Comparison of ENCODE assay signal across 28 mouse cellular contexts in genomic region chr15:12718819-12719218, GRCm38 (mm10). TPM values are rescaled to one million over a fixed set of nuclear protein-coding genes. Genes with fewer than 3 reads are reported as not detected.
DNase-seq lines count a peak whose midpoint lies in the region; ATAC-seq and TF ChIP-seq lines count a peak whose summit lies in the region.
"Had no signal": no experiment of that assay in that cellular context is flagged by ENCODE, and none has a peak within 500 bp of the region (broad histone marks: within the 10 kb centered on the region; RNA-seq: fewer than 3 reads in every experiment).

No protein-coding gene starts in this region.

- DNase-seq in kidney, postnatal 25 days, result no peak
- DNase-seq in kidney, postnatal 0 days (ENCODE audit: low spot score), result peak; percentile 32
- no peak for DNase-seq in kidney, adult 2 months
- DNase-seq in midbrain, embryonic 14.5 days, result peak; percentile 14
- DNase-seq in brain, embryonic 14.5 days (ENCODE audit: low read depth), result peak; percentile 14
- DNase-seq in adrenal gland, adult 8-10 months, result no peak
- DNase-seq: adrenal gland, postnatal 10 days; adrenal gland, postnatal 36 days; cerebellum, adult 11 months; cerebellum, adult 2 months; cerebellum, adult 9-11 months; cerebellum, postnatal 25 days; forebrain, postnatal 0 days; gastrocnemius, adult 2 months; gastrocnemius, postnatal 14 days; heart, adult 11 months; heart, postnatal 10 days; heart, postnatal 36 days had no signal

- H3K4me1 ChIP-seq in kidney, embryonic 14.5 days (ENCODE audit: control insufficient read depth, insufficient read depth, low read length), result no peaks in the 10 kb centered on the region
- H3K4me1 ChIP-seq in kidney, postnatal 0 days (replicated peaks; ENCODE audit: insufficient read depth, low read length), result no peaks in the 10 kb centered on the region
- H3K4me1 ChIP-seq in kidney, adult 2 months (ENCODE audit: control insufficient read depth, insufficient read depth, low read length), result no peaks in the 10 kb centered on the region
- no peaks in the 10 kb centered on the region for H3K4me1 ChIP-seq in midbrain, embryonic 14.5 days (ENCODE audit: control insufficient read depth, insufficient read depth, low read length)
- H3K4me1 ChIP-seq in midbrain, embryonic 15.5 days, result no peaks in the 10 kb centered on the region
- H3K4me1 ChIP-seq: embryonic facial prominence, embryonic 15.5 days had no signal

- H3K27ac ChIP-seq in kidney, embryonic 14.5 days (ENCODE audit: low read depth, low read length), result no peak overlapping the region
- no peak overlapping the region for H3K27ac ChIP-seq in kidney, postnatal 0 days
- no peak overlapping the region for H3K27ac ChIP-seq in kidney, adult 2 months (ENCODE audit: insufficient read depth, low read depth, low read length)
- H3K27ac ChIP-seq in midbrain, embryonic 14.5 days (replicated peaks; ENCODE audit: low read depth, low read length), result no peak overlapping the region
- H3K27ac ChIP-seq in midbrain, embryonic 15.5 days, result no peak overlapping the region
- H3K27ac ChIP-seq: embryonic facial prominence, embryonic 12.5 days; embryonic facial prominence, embryonic 15.5 days; gastrocnemius, adult 2 months; heart, embryonic 15.5 days; hindbrain, embryonic 14.5 days had no signal

- no peak for TF ChIP-seq POLR2A in kidney, adult 2 months (IDR thresholded peaks at IDR 0.05; ENCODE audit: low read depth, low read length)
- TF ChIP-seq POLR2A in brain, embryonic 14.5 days (IDR thresholded peaks at IDR 0.05; ENCODE audit: borderline replicate concordance, extremely low read depth, insufficient read depth, insufficient read length, poor library complexity, severe bottlenecking), result no peak

- no peak overlapping the region for H3K4me3 ChIP-seq in kidney, embryonic 14.5 days (ENCODE audit: low read length)
- H3K4me3 ChIP-seq in kidney, postnatal 0 days (replicated peaks; ENCODE audit: low read depth, low read length), result no peak overlapping the region
- no peak overlapping the region for H3K4me3 ChIP-seq in kidney, adult 2 months (ENCODE audit: insufficient read depth, low read depth, low read length)
- H3K4me3 ChIP-seq in midbrain, embryonic 14.5 days (replicated peaks; ENCODE audit: low read depth, low read length), result no peak overlapping the region
- no peak overlapping the region for H3K4me3 ChIP-seq in midbrain, embryonic 15.5 days
- H3K4me3 ChIP-seq: embryonic facial prominence, embryonic 12.5 days; embryonic facial prominence, embryonic 15.5 days; gastrocnemius, adult 2 months; heart, embryonic 12.5 days; heart, embryonic 15.5 days had no signal

- no peak overlapping the region for H3K4me2 ChIP-seq in kidney, embryonic 14.5 days (replicated peaks; ENCODE audit: low read depth, low read length)
- no peak overlapping the region for H3K4me2 ChIP-seq in kidney, postnatal 0 days (ENCODE audit: low read length)
- H3K4me2 ChIP-seq in midbrain, embryonic 14.5 days (ENCODE audit: low read length), result no peak overlapping the region
- no peak overlapping the region for H3K4me2 ChIP-seq in midbrain, embryonic 15.5 days
- H3K4me2 ChIP-seq: embryonic facial prominence, embryonic 12.5 days; embryonic facial prominence, embryonic 15.5 days; heart, embryonic 12.5 days; heart, embryonic 15.5 days; hindbrain, embryonic 14.5 days had no signal

- 0 out of 2 replicates have a peak, but pooled peaks have one; percentile 33 for ATAC-seq in kidney, embryonic 14.5 days (ENCODE audit: low FRiP score, low TSS enrichment)
- ATAC-seq in kidney, postnatal 0 days (replicated peaks; ENCODE audit: low FRiP score, low read depth), result no peak
- no peak for ATAC-seq in midbrain, embryonic 14.5 days (ENCODE audit: low FRiP score, low TSS enrichment)
- ATAC-seq in midbrain, embryonic 15.5 days (replicated peaks), result no peak
- ATAC-seq: activated CD4-positive, CD25-positive, alpha-beta regulatory T cell, adult 4 months; CD4-positive, CD25-positive, alpha-beta regulatory T cell, adult 4 months; forebrain, embryonic 14.5 days; forebrain, postnatal 0 days had no signal

- 47% methylated on average over 14 of the region's 14 CpGs for WGBS in kidney, embryonic 14.5 days
- 31% methylated on average over 14 of the region's 14 CpGs for WGBS in kidney, postnatal 0 days
- 47% methylated on average over 14 of the region's 14 CpGs for WGBS in kidney, adult 2 months
- 75% methylated on average over 14 of the region's 14 CpGs for WGBS in midbrain, embryonic 14.5 days
- 75% methylated on average over 14 of the region's 14 CpGs for WGBS in midbrain, embryonic 15.5 days

- H3K36me3 ChIP-seq in kidney, embryonic 14.5 days (ENCODE audit: control insufficient read depth, insufficient read depth, low read length), result no peaks in the 10 kb centered on the region
- H3K36me3 ChIP-seq in kidney, postnatal 0 days (ENCODE audit: insufficient read depth, low read length), result no peaks in the 10 kb centered on the region
- no peaks in the 10 kb centered on the region for H3K36me3 ChIP-seq in kidney, adult 2 months (ENCODE audit: control insufficient read depth, insufficient read depth, low read length)
- no peaks in the 10 kb centered on the region for H3K36me3 ChIP-seq in midbrain, embryonic 14.5 days (ENCODE audit: control insufficient read depth, insufficient read depth, low read length)
- no peaks in the 10 kb centered on the region for H3K36me3 ChIP-seq in midbrain, embryonic 15.5 days (replicated peaks)
- H3K36me3 ChIP-seq: embryonic facial prominence, embryonic 12.5 days; embryonic facial prominence, embryonic 15.5 days; heart, embryonic 12.5 days; heart, embryonic 15.5 days had no signal

- no peak for TF ChIP-seq CTCF in kidney, postnatal 0 days (IDR thresholded peaks at IDR 0.05; ENCODE audit: low read depth)
- TF ChIP-seq CTCF in kidney, adult 2 months (conservative IDR thresholded peaks at IDR 0.05; ENCODE audit: insufficient read depth, insufficient read length, low read depth, low read length), result no peak
- no peak for TF ChIP-seq CTCF in brain, embryonic 14.5 days (IDR thresholded peaks at IDR 0.05; ENCODE audit: borderline replicate concordance, extremely low read depth, insufficient read depth, insufficient read length)

- H3K9ac ChIP-seq in kidney, embryonic 14.5 days (ENCODE audit: low read depth, low read length), result no peak overlapping the region
- no peak overlapping the region for H3K9ac ChIP-seq in kidney, postnatal 0 days (ENCODE audit: low read depth, low read length)
- H3K9ac ChIP-seq in midbrain, embryonic 14.5 days (replicated peaks; ENCODE audit: low read length), result no peak overlapping the region
- no peak overlapping the region for H3K9ac ChIP-seq in midbrain, embryonic 15.5 days
- H3K9ac ChIP-seq: embryonic facial prominence, embryonic 12.5 days; embryonic facial prominence, embryonic 15.5 days; forebrain, postnatal 0 days; heart, embryonic 12.5 days; heart, embryonic 15.5 days; hindbrain, embryonic 14.5 days had no signal

- no peaks in the 10 kb centered on the region for H3K9me3 ChIP-seq in kidney, embryonic 14.5 days (ENCODE audit: control insufficient read depth, low read length)
- H3K9me3 ChIP-seq in kidney, postnatal 0 days (replicated peaks; ENCODE audit: low read length), result no peaks in the 10 kb centered on the region
- no peaks in the 10 kb centered on the region for H3K9me3 ChIP-seq in midbrain, embryonic 14.5 days (ENCODE audit: control insufficient read depth, low read length)
- no peaks in the 10 kb centered on the region for H3K9me3 ChIP-seq in midbrain, embryonic 15.5 days
- H3K9me3 ChIP-seq: embryonic facial prominence, embryonic 12.5 days; embryonic facial prominence, embryonic 15.5 days; heart, embryonic 12.5 days; heart, embryonic 15.5 days had no signal

- no peaks in the 10 kb centered on the region for H3K27me3 ChIP-seq in kidney, embryonic 14.5 days (ENCODE audit: control insufficient read depth, insufficient read depth, low read length)
- H3K27me3 ChIP-seq in kidney, postnatal 0 days (ENCODE audit: insufficient read depth, low read length), result no peaks in the 10 kb centered on the region
- H3K27me3 ChIP-seq in kidney, adult 2 months (replicated peaks; ENCODE audit: control insufficient read depth, insufficient read depth, low read length), result no peaks in the 10 kb centered on the region
- no peaks in the 10 kb centered on the region for H3K27me3 ChIP-seq in midbrain, embryonic 14.5 days (ENCODE audit: control insufficient read depth, insufficient read depth, low read length)
- no peaks in the 10 kb centered on the region for H3K27me3 ChIP-seq in midbrain, embryonic 15.5 days (replicated peaks)
- H3K27me3 ChIP-seq: embryonic facial prominence, embryonic 12.5 days; embryonic facial prominence, embryonic 15.5 days; heart, embryonic 12.5 days; heart, embryonic 15.5 days had no signal

RNA-seq across cellular contexts. Expression of gene Pdzd2, which starts 20.9 kb away (rescaled TPM):
- polyA plus RNA-seq in kidney, embryonic 14.5 days (2014; fragmentation: Nextera tagmentation; extraction: Ambion mirVana), result 36.5 and 43.7 TPM in 2 replicates
- 17.1 and 19.1 TPM in 2 replicates for polyA plus RNA-seq in kidney, postnatal 0 days (2015; fragmentation: Nextera tagmentation; extraction: Ambion mirVana)
- 16.5 and 17.3 TPM in 2 replicates for polyA plus RNA-seq in kidney, adult 2 months (2012; rRNA removed)
- 9.8 and 11.2 TPM in 2 replicates for polyA plus RNA-seq in midbrain, embryonic 14.5 days (2014; fragmentation: Nextera tagmentation; extraction: Ambion mirVana)
- polyA plus RNA-seq in midbrain, embryonic 15.5 days (2015; fragmentation: Nextera tagmentation; extraction: Ambion mirVana), result 14.5 and 17.5 TPM in 2 replicates
- polyA plus RNA-seq in brain, embryonic 14.5 days (2012; rRNA removed), result 3.6 and 7.7 TPM in 2 replicates
- 10 to 100 TPM; 14.8 to 29.7 (median 21.7) TPM for total RNA-seq in adrenal gland, adult 8-10 months (2022)

Comparison
In these comparisons a context has a peak if more than half of its experiments do, and no peak if none do; other contexts are left out.
1. DNase-seq: peak in kidney, postnatal 0 days (single experiment), midbrain, embryonic 14.5 days (single experiment) and brain, embryonic 14.5 days (single experiment); none in kidney, postnatal 25 days (0 of 2), kidney, adult 2 months (single experiment) and adrenal gland, adult 8-10 months (single experiment).